Mouse (Mus musculus) ES-Bruce4 (cell line): ENCODE data around the gene Foxi3.

ENCODE experiments used
- CTCF ChIP-seq: IDR thresholded peaks from one replicate; pipeline ENCODE4 v1.8.1; 2011; ENCODE audit warnings: low read depth, low read length
- EP300 ChIP-seq: IDR thresholded peaks from 2 replicates; pipeline ENCODE4 v1.6.1; 2011; ENCODE audit warnings: low read depth, low read length; ENCODE audit not compliant: insufficient read depth
- POLR2A ChIP-seq: IDR thresholded peaks from one replicate; pipeline ENCODE4 v1.8.1; 2011; ENCODE audit warnings: low read length; ENCODE audit not compliant: insufficient read depth

DNA sequence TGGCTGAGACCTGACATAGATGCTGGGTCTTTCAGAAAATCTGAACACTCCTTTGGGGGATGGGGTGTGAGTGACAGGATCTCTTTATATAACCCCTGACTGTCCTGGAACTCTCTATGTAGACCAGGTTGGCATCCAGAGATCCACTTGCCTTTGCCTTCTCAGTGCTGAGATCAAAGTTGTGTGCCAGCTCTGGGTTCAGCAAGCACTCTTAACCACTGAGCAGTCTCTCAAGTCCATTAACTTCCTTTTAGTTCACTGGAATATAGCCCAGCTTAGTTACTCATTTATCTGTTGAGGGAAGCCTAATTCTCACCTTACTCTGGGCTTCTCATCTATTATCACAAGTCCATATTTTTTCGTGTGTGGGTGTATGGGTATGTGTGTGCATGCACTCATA, 26.1 kb downstream of the Foxi3 start:
- no peak for TF ChIP-seq CTCF
- TF ChIP-seq POLR2A: no peak
- no peak for TF ChIP-seq EP300
